Mouse (Mus musculus): ENCODE measurements at regions not wholly inside any gene's neighbourhood (a gene's known extent, or its start where the extent isn't known, plus 50 kb on each side); places are given as distances from the start of the nearest gene placed in this dataset.

DNA sequence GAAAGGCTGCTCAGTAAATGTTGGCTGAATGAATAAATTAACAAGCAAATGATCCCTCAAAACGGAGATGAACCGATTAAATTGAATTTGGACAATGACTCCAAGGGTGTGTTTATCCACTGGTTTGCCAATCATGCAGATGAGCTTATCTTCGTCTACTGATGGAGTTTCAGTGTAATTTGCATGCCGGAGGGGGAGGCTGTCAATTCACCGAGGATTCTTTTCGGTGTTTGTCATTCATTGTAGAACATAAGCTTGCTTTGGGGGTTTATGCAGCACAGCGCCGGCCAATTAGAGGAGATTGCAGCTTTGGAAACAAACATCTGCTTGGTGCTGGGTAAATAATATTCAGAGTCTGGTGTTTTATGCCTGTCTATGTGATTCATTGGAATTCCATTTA is 132.7 kb downstream of the Otoa start:
- no peak for DNase-seq (ENCODE audit: low spot score in 2 of 2)

- no peak for DNase-seq (ENCODE audit: low spot score in 2 of 2)
Observed at GRCm38 (mm10) chr7:121215032-121215431, 133.6 kb downstream of the Otoa start.

GRCm38 (mm10) chr7:121215735-121216134 is 134.3 kb downstream of the Otoa start:
- no peak for DNase-seq (ENCODE audit: low spot score in 2 of 2)

DNA sequence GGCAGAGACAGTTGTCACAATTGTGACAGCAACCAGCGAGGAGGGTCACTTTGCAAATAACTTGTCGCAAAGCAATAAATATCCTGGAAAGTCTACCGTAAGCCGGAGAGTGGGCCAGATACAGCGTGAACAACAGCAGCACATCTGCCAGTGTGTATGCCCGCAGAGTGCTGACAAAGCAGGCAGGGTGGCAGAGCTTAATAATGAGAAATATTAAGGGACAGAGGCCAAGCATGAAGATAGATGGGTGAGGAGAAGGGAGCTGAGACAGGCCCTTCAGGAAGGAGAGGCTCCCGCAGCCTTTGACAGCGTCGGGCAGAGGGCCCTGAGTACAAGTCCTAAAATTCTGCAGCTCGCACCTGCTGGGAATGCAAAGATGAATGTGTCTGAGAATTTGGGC is 136.6 kb downstream of the Otoa start:
- no peak for DNase-seq (ENCODE audit: low spot score in 2 of 2)

DNA sequence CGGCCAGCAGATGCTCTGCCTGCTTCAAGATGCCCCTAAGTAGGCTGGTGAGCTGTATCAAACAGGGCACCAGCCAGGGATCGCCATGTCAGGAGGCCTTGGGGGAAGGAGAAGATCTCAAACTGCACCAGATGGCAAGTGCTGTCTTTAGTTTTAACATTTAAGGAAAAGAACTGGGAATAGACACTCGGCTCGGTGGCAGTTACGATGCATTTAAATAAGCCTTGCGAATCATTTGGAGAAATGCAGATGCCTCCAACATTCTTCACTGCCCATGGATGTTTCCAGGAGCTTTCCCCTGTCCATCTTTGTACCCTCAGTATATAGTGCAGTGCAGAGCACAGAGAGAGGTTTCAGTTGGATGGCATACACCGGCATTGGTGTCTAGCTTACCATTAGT is 139.7 kb downstream of the Otoa start:
- no peak for DNase-seq (ENCODE audit: low spot score in 2 of 2)

- no peak for DNase-seq (ENCODE audit: low spot score in 2 of 2)
Observed at GRCm38 (mm10) chr7:121231881-121232280, 150.4 kb downstream of the Otoa start.

DNA sequence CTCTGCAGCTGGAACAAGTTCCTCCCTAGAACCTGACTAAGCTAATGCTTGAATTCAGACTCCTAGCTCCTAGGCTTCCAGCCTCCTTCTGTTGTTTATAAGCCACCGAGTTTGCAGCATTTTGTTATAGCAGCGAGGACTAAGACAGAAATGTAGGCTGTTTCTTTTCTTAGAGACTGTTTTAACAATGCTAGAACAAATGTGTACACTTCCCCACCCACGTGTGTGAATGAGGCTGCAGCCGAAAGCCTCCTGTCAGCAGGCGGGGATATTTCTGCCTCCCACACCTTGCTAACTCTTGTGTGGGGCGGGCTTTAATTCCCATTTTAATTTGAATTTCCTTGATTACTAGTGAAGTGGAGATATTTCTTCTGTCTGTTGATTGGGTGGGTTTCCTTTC is 153.4 kb downstream of the Otoa start:
- peak in 1 of 2 experiments; percentile 9 for DNase-seq (ENCODE audit: low spot score in 2 of 2)

DNA sequence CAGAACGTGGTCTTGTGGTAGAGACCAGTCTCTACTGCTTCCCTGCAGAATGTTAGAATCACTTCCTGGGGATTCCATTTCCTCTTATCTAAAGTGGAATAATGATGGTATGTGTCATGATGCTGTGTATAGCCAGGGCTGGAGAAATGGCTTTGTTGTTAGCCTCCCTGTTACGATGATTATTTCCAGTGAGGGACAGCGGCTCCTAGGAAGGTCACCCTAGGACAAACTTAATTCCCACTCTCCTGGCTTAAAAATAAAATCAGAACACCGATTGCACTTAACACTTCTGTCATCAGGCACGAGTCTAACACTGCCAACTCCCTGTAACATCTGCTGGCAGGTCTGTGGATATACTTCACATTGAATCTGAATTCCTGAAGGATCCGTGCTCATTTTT is 151.9 kb upstream of the Hs3st2 start:
- no peak for DNase-seq (ENCODE audit: low spot score in 2 of 2)

DNA sequence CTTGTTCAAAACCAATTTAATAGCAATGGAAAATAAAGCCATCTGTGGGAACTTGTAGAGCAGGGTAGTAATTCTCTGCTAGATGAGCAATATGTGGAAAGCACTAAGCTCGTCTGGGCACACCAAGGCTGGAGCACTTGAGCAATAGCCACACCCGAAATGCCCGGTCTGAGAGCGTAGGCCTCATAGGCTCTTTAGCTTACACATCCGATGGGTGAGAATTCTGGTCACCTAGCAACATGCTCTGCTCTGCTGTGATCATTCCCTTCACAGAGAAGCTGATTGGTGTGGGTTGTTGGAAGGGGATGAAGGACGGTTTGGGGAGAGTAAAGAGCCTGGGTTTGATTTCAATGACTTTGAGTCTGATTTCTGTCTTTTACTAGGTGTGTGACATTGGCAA is 143.8 kb upstream of the Hs3st2 start:
- DNase-seq (ENCODE audit: low spot score in 2 of 2): no peak

GRCm38 (mm10) chr7:121257466-121257865 is 134.2 kb upstream of the Hs3st2 start:
- no peak for DNase-seq (ENCODE audit: low spot score in 2 of 2)

DNA sequence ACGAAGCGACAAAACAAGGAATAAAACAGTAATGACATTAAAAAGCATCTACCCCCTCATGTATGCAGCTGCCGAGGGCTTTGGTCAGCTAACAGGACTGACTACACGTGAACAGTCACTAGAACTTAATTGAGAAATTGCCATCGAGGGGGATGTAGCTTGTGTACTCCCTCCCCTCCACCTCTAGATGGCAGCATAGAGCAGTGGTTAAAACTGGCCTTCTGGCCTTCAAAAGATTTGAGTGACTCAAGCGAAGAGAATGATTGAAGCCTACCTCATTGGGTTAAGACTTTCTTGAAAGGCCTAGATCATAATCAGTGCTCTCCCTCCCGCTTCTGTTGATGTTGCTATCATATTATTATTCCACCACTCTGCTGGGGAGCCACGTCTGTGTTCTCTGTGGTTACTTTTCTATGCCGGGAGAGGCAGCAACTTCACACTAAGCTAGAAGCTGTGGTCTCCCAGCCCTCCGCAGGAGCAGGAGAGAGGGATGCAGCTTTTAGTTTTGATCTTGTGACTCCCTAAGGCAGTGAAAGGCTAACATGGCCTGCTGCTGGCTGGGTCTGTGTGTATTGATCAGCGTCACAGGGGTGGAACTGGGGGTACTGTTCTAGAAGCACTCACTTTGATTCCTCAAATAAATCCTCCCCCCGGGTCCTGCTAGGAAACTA is 132.7 kb upstream of the Hs3st2 start:
- peak; percentile 22 to 55 for DNase-seq (ENCODE audit: low spot score in 2 of 2)

DNA sequence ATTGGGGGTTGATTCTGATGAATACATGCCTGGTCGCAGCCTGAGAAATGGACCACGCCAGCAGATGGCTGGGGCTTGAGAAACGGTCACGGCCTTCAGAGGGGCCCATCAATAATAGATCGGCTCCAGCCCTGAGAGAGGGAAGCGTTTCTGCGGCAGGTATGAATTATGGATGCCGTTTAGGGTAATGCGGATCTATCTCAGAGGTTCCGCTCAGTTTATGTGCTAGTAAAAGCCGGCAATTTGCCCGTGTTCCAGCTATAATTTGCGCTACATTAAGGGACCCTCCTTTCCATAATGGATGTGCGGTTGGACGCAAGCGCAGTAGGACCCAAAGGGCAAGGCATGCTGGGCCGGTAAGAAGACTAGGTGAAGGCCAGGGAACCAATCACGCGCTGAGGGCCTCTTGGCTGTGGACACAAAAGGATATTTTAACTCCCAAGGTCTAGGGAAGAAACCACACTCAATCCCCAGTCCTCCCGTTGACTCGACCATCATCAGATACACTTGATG is 132.1 kb upstream of the Hs3st2 start:
- no peak for DNase-seq (ENCODE audit: low spot score in 2 of 2)

GRCm38 (mm10) chr7:121269358-121269757 is 122.3 kb upstream of the Hs3st2 start:
- no peak for DNase-seq (ENCODE audit: low spot score in 2 of 2)

GRCm38 (mm10) chr7:121280597-121280996 is 111.1 kb upstream of the Hs3st2 start:
- no peak for DNase-seq (ENCODE audit: low spot score in 2 of 2)

DNA sequence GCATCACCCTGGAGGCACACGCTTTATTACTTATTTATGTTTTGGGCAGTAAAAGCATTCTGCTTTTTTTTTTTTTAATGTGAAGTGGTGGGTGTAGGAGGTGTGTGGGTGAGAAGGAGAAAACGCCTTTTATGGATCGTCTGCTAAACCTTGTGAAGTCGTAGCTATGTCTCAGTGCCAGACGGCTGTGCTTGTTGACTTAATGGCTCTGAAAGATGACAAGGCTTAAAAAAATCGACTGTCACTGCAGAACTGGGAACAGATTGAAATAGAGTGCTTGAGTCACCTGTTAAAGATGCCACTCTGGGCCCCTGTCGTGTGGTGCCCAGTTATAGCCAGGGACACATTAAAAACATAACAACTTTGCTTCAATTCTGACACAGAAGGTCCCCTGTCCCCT is 109.5 kb upstream of the Hs3st2 start:
- DNase-seq (ENCODE audit: low spot score in 2 of 2): no peak

DNA sequence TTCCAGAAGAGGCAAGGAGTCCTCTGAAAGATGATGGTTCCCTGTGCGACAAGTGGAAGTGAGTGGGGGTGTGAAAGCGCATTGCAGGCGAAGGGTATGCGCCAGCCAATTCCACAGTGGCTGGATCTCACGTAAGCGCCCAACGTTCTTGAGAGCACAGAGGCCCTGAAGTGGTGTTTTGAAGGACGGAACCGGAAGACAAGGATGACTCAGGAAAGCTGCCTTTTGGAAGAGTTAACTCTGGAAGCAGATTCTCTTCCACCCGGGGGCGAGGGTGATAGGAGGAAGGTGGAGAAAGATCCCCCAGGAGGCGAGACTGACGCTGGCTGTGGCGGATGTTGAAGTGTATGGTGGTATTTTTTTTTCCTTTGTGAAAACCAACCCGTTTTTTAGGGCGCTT is 101.9 kb upstream of the Hs3st2 start:
- no peak for DNase-seq (ENCODE audit: low spot score in 2 of 2)

DNA sequence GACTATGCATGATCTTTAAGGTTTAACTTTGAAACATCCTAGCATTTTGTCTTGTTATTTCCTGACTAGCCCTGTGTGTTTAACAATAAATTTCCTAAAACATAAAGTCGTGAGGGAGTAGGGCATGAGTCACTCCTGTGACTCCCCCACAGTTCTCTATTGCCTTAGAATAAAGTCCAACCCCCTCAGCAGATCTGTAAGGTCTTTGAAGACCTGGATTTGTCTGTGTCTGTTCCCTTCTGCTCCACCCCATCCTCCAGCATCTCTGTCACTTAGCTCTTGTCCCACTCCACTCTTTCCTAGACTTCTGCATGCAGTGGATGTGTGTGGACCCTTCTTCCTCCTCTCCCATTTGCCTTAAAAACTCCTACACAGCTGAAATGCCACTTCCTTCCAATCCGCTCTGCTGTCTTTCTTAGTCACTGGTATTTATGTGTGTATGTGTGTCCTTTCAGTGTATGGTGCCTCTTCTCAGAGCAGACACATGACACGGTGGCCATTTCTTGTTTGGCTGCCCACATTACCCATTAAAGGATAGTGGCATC is 95.4 kb upstream of the Hs3st2 start:
- no peak for DNase-seq (ENCODE audit: low spot score in 2 of 2)

GRCm38 (mm10) chr7:121312961-121313587 is 78.6 kb upstream of the Hs3st2 start:
- no peak for DNase-seq (ENCODE audit: low spot score in 2 of 2)

DNA sequence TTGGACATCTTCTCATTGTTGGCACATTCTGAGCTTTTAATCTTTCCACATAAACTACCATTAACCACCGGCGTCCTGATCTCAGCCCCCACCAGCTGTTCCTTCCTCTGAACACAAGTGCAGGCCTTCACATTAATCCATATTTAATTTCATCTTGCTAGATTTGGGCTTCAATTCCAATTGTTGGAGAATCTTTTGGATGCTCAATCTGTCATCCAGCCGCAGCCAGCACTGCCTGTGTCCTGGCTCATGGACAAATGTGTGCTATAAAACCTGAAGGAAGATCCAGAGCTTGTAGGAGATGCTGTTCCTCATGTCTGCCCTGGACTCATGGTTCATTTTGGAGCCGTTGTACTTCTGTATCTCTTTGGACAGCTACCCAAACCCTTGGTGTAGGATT is 77.1 kb upstream of the Hs3st2 start:
- peak in 1 of 2 experiments; percentile 18 for DNase-seq (ENCODE audit: low spot score in 2 of 2)

DNA sequence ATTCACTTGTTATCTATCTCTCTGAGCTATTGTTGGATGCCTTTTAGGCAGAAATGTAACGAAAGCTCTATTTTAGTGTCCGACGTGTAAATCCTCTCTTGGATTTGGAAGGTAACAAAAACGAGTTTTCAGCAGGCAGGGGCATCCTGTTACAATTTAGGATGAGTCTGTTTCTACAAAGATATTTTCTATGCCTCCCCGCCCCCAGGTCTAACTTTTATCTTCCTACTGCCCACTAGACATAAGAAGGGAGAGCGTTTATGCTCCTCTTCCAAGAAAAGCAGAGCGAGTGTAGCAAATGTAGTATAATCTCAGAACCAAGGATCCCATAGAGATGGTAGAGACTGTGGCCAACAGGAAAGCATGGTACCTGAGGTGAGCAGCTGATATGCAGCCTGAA is 62.4 kb upstream of the Hs3st2 start:
- DNase-seq (ENCODE audit: low spot score in 2 of 2): no peak

- no peak for DNase-seq (ENCODE audit: low spot score in 2 of 2)
Observed at GRCm38 (mm10) chr7:121332532-121332931, 59.1 kb upstream of the Hs3st2 start.

GRCm38 (mm10) chr7:121335390-121336109 is 56.1 kb upstream of the Hs3st2 start:
- no peak for DNase-seq (ENCODE audit: low spot score in 2 of 2)
